Mouse (Mus musculus) liver, adult 10 weeks (tissue): ENCODE data around the gene Zpbp2. TPM values are rescaled to one million over a fixed set of nuclear protein-coding genes. Genes with fewer than 3 reads are reported as not detected.

Experiments used
- polyA plus RNA-seq: library from polyadenylated mRNA; stranded (reverse); fragments of 350-450 nt; fragmentation: Illumina TruSeq; extraction: RNeasy Lipid Tissue Mini Kit (QIAGEN cat#74804); gene quantifications from one replicate; pipeline ENCODE4 v1.2.3, GENCODE M21; 2014; ENCODE audit warnings: low read depth, low replicate concordance

Zpbp2 gene
- polyA plus RNA-seq, result 0.32 TPM

DNA sequence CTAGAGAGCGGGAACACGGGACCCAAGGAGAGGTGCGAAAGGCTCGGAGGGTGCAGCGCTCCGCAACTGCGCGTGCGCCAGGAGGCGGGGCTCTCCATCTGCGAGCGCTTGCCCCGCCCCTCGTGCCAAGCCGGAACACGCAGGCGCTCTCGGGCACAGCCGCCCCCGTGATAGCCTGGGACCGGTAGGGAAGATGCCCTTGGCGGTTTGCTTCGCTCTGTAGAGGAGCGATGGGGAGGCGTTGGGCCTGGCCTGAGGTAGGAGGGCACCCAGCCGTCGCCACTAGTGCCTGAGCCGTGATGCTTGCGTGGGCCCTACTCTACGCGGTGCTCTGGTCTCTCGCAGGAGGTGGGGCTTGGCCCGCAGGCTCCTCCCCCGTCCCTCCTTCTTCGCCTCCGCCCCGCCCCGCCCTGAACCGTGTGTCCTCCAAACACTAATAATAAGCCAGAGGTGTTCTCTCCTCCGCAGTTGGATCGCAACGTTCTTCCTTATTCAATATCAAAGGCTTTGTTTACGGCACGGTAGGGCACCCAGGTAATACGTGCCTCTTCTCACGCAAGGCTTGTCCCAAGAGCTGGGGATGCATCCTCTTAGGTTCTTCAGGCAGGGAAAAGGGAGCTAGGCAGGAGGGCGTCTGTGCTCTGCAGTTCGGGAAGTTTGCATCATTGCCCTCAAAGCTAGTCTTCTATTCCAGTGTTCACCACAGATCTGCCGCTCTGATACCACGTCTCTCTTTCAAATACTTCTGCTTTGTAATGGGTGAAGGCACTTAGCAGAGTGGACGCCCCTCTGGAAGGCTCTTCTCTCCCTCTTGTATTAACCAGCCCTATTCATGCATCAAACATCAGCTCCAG lies at the start of gene Zpbp2:
Gene Zpbp2 (plus strand): TSS at position 123 of the 854 bp plus-strand sequence.

DNA sequence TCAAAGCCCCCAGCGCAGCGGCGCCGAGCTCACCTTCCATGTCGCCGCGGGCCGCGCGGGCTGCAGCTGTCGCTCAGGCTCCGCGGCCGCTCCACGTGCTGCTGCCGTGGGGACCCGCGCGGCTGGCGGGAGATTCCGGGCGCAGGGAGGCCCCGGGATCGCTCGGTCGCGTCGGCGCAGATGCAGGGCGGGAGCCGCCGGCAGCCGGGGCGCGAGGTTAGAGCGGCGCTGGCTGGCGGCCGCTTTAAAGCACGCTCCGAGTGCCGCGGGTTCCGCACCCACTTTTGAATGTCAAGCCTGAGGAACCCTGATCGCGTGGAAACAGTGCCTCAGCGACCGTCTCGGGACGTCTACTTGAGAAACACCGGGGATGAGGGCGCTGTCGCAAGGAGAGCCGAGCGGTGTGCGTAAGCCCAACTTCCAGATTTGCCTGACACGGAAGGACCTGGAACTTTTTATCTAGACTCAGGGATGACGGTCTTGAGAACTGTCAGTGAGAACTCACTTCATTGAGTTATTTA lies 5.1 kb upstream of the Zpbp2 start, which contains the start of gene Ikzf3:
Gene Ikzf3 (minus strand): TSS at position 321 of the 521 bp plus-strand sequence.

DNA sequence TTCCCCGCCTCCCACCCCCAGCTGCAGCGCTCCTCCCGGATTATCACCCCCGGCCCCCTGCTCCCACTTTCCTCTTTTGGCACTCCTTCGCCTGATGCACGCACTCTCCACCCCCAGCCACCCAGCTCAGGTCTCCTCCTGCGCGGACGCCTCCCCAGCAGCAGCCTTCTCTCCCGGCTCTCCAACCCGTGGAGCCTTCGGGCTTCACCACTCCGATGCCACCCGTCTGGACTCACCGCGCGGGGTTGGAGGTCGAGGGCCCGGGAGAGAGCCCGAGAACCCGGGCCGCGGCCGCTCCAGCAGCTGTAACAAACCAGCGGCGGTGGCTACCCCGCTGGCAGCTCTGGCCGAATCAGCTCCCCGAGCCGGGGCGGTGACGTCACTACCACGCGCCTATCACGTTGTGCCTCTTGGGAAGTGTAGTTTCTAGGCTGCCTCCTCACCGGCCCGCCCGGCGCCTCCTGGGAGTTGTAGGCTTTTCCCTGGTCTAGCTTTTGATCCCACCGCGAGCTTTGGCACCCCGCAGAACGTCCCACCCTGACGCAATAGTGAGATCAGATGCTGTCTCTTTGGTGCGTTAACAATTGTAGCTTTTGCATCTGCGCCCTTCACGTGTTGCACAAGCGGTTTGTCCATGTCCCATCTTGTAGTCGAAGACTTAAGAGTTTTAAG lies 36.1 kb downstream of the Zpbp2 start, which contains the start of gene Ormdl3:
Gene Ormdl3 (minus strand): TSS at position 477 of the 672 bp plus-strand sequence.

DNA sequence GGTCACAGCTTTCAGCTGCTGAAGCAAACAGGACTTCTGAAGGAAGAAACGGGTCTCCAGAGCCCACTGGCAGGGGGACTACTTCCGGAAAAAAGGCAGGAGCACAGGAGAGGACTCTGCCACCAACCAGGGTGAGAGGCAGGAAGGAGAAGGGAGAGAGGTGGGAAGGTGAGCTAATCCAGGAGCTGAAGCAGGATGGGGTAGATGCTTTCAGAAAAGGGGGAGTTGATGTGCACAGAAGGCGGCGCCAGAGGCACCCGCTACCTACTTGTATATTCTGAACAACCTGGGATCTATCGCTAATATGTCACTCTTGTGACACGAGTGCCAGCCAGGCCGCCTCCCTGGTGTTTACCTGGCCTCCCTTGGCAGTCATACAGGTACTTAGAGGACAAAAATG lies 47.1 kb downstream of the Zpbp2 start, which contains the start of gene Lrrc3c:
Gene Lrrc3c (plus strand): TSS at position 301 of the 400 bp plus-strand sequence.

Other genes starting within 250 kb of the Zpbp2 start
- gene Neurod2, start 221.4 kb upstream of the Zpbp2 start, polyA plus RNA-seq, result not detected
- 1.4 TPM for gene Ppp1r1b, start 202.7 kb upstream of the Zpbp2 start, polyA plus RNA-seq
- gene Stard3, start 192.7 kb upstream of the Zpbp2 start, polyA plus RNA-seq, result 1.1 TPM
- gene Tcap, start 167.3 kb upstream of the Zpbp2 start, polyA plus RNA-seq, result not detected
- not detected for gene Pnmt, start 164.6 kb upstream of the Zpbp2 start, polyA plus RNA-seq
- not detected for gene Pgap3, start 150.6 kb upstream of the Zpbp2 start, polyA plus RNA-seq
- gene Erbb2, start 138.6 kb upstream of the Zpbp2 start, polyA plus RNA-seq, result not detected
- gene Mien1, start 112.1 kb upstream of the Zpbp2 start, polyA plus RNA-seq, result 63.1 TPM
- gene Grb7, start 104.7 kb upstream of the Zpbp2 start, polyA plus RNA-seq, result 10.1 TPM
- gene Ikzf3, start 5.1 kb upstream of the Zpbp2 start, polyA plus RNA-seq, result 0.37 TPM
- gene Ormdl3, start 36.3 kb downstream of the Zpbp2 start, polyA plus RNA-seq, result 17.5 TPM
- not detected for gene Lrrc3c, start 47.2 kb downstream of the Zpbp2 start, polyA plus RNA-seq
- gene Gm12355, start 74.6 kb downstream of the Zpbp2 start, polyA plus RNA-seq, result not detected
- not detected for gene Gsdma3, start 75.3 kb downstream of the Zpbp2 start, polyA plus RNA-seq
- not detected for gene Gsdma2, start 95.7 kb downstream of the Zpbp2 start, polyA plus RNA-seq
- not detected for gene Gsdma, start 113.3 kb downstream of the Zpbp2 start, polyA plus RNA-seq
- gene Psmd3, start 131.5 kb downstream of the Zpbp2 start, polyA plus RNA-seq, result 16.6 TPM
- gene Csf3, start 150.2 kb downstream of the Zpbp2 start, polyA plus RNA-seq, result not detected
- 2.0 TPM for gene Med24, start 178.3 kb downstream of the Zpbp2 start, polyA plus RNA-seq
- gene Thra, start 189.5 kb downstream of the Zpbp2 start, polyA plus RNA-seq, result 1.7 TPM
- gene Nr1d1, start 224.2 kb downstream of the Zpbp2 start, polyA plus RNA-seq, result 8.0 TPM
- 35.5 TPM for gene Msl1, start 244.4 kb downstream of the Zpbp2 start, polyA plus RNA-seq